Comparison of ENCODE assay signal across 17 mouse cellular contexts in the genomic region with DNA sequence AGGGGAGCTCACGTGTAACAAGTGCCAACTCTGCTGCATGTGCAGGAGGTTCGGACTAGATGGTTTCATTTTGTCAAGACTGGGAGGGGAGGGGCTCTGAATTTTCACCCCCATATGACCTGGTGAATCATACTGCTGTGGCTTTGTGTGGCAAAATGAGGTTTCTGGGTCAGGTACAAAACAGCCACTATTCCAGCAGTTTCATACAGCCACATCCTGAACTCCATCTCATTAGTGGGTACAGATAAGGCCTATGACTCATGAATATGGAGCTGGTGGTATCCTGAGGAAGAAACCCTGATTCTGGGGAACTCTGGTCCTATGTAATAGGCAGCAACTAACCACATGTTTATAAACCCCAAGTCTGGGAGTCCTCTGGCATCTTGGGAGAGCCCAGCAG.
"Had no signal": no experiment of that assay in that cellular context is flagged by ENCODE, and none has a peak within 500 bp of the region (broad histone marks: within the 10 kb centered on the region; RNA-seq: fewer than 3 reads in every experiment).

No protein-coding gene starts in this region.

- H3K36me3 ChIP-seq: midbrain, embryonic 13.5 days; midbrain, embryonic 15.5 days; neural tube, embryonic 13.5 days; neural tube, embryonic 15.5 days; stomach, embryonic 15.5 days had no signal

- DNase-seq: lung, adult 18-20 months; lung, embryonic 14.5 days; lung, postnatal 10 days; lung, postnatal 4 days; right cerebral cortex, adult 18-20 months; right cerebral cortex, postnatal 25 days; right cerebral cortex, postnatal 4 days; spleen, adult 18-20 months; thymus, adult 2 months; thymus, postnatal 25 days; thymus, postnatal 4 days had no signal

- ATAC-seq: midbrain, embryonic 13.5 days; midbrain, embryonic 15.5 days had no signal

- H3K27me3 ChIP-seq: midbrain, embryonic 13.5 days; midbrain, embryonic 15.5 days; neural tube, embryonic 13.5 days; neural tube, embryonic 15.5 days; stomach, embryonic 15.5 days had no signal

- H3K4me3 ChIP-seq: midbrain, embryonic 13.5 days; midbrain, embryonic 15.5 days; neural tube, embryonic 13.5 days; neural tube, embryonic 15.5 days; stomach, embryonic 15.5 days had no signal

- H3K4me2 ChIP-seq: lung, embryonic 14.5 days; midbrain, embryonic 11.5 days; midbrain, embryonic 13.5 days; midbrain, embryonic 15.5 days; neural tube, embryonic 13.5 days; neural tube, embryonic 15.5 days; stomach, embryonic 15.5 days had no signal
